24 mouse cellular contexts compared by ENCODE assay signal in the genomic region with DNA sequence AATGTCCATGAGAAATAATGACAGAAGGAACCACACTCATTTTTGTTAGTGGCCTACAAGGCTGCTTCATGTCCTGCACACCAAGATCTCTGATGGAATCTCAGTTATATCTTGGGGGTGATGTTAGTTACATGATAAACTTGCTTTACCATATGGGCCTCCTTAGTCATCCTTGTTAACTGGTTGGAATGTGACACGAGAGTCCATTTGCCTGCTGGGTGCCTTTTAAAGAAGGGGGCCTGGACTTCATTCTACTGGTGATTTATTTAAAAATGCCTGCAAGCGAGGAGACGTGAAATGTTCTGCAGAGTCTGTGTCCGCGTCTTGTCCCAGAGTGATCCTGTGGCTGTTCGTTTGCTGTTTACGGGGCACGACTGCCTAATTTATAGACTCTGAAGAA. TPM values are rescaled to one million over a fixed set of nuclear protein-coding genes. Genes with fewer than 3 reads are reported as not detected.
DNase-seq lines count a peak whose midpoint lies in the region; ATAC-seq and TF ChIP-seq lines count a peak whose summit lies in the region.
"Had no signal": no experiment of that assay in that cellular context is flagged by ENCODE, and none has a peak within 500 bp of the region (broad histone marks: within the 10 kb centered on the region; RNA-seq: fewer than 3 reads in every experiment).

No protein-coding gene starts in this region.

- H3K9me3 ChIP-seq in kidney, postnatal 0 days (replicated peaks; ENCODE audit: low read length), result no peaks in the 10 kb centered on the region
- H3K9me3 ChIP-seq in kidney, embryonic 16.5 days (ENCODE audit: low read length), result no peaks in the 10 kb centered on the region
- H3K9me3 ChIP-seq in lung, embryonic 16.5 days (ENCODE audit: control insufficient read depth, low read length), result no peaks in the 10 kb centered on the region
- no peaks in the 10 kb centered on the region for H3K9me3 ChIP-seq in limb, embryonic 12.5 days
- H3K9me3 ChIP-seq: embryonic facial prominence, embryonic 15.5 days; forebrain, embryonic 10.5 days; forebrain, embryonic 15.5 days; heart, embryonic 13.5 days had no signal

- H3K9ac ChIP-seq in kidney, postnatal 0 days (ENCODE audit: low read depth, low read length), result no peak overlapping the region
- no peak overlapping the region for H3K9ac ChIP-seq in kidney, embryonic 16.5 days (replicated peaks; ENCODE audit: low read length)
- no peak overlapping the region for H3K9ac ChIP-seq in lung, embryonic 16.5 days (ENCODE audit: low read length)
- no peak overlapping the region for H3K9ac ChIP-seq in limb, embryonic 12.5 days (replicated peaks)
- H3K9ac ChIP-seq: embryonic facial prominence, embryonic 15.5 days; forebrain, embryonic 15.5 days; heart, embryonic 13.5 days had no signal

- ATAC-seq in kidney, postnatal 0 days (replicated peaks; ENCODE audit: low FRiP score, low read depth), result no peak
- ATAC-seq in kidney, embryonic 16.5 days (ENCODE audit: low FRiP score, low TSS enrichment), result no peak
- peak; percentile 92 for ATAC-seq in lung, embryonic 16.5 days (ENCODE audit: low read depth)
- peak; percentile 56; the same call in 1 of the 2 replicates for ATAC-seq in limb, embryonic 12.5 days (ENCODE audit: insufficient number of reproducible peaks, insufficient read depth, low FRiP score, low TSS enrichment, low read depth)
- ATAC-seq: forebrain, embryonic 15.5 days; hindbrain, embryonic 16.5 days had no signal

- peak; percentile 41 for DNase-seq in kidney, postnatal 0 days (ENCODE audit: low spot score)
- no peak for DNase-seq in lung, adult 18-20 months
- no peak for DNase-seq in adrenal gland, postnatal 4 days (ENCODE audit: low spot score in 2 of 2)
- no peak for DNase-seq in adipocyte (ENCODE audit: low spot score)
- DNase-seq: adrenal gland, adult 2 months; adrenal gland, postnatal 25 days; cerebellum, adult 11 months; cerebellum, adult 8-10 months; cerebellum, postnatal 14 days; embryo, embryonic 11 days; gastrocnemius, adult 2 months; gastrocnemius, postnatal 25 days; heart, postnatal 36 days had no signal

- no peaks in the 10 kb centered on the region for H3K27me3 ChIP-seq in kidney, postnatal 0 days (ENCODE audit: insufficient read depth, low read length)
- no peaks in the 10 kb centered on the region for H3K27me3 ChIP-seq in kidney, embryonic 16.5 days (ENCODE audit: insufficient read depth, low read length)
- H3K27me3 ChIP-seq in lung, embryonic 16.5 days (ENCODE audit: control insufficient read depth, insufficient read depth, low read depth, low read length), result no peaks in the 10 kb centered on the region
- H3K27me3 ChIP-seq in limb, embryonic 12.5 days, result peaks cover 53% of the 10 kb centered on the region
- H3K27me3 ChIP-seq: embryonic facial prominence, embryonic 15.5 days; forebrain, embryonic 15.5 days; heart, embryonic 13.5 days had no signal

- WGBS in kidney, postnatal 0 days, result 26% methylated on average over 8 of the region's 8 CpGs
- WGBS in kidney, embryonic 16.5 days, result 23% methylated on average over 8 of the region's 8 CpGs
- WGBS in lung, embryonic 16.5 days, result 56% methylated on average over 8 of the region's 8 CpGs
- 7% methylated on average over 8 of the region's 8 CpGs for WGBS in limb, embryonic 12.5 days

- TF ChIP-seq CTCF in kidney, postnatal 0 days (IDR thresholded peaks at IDR 0.05; ENCODE audit: low read depth), result no peak

- H3K4me2 ChIP-seq in kidney, postnatal 0 days (ENCODE audit: low read length), result no peak overlapping the region
- no peak overlapping the region for H3K4me2 ChIP-seq in kidney, embryonic 16.5 days (replicated peaks; ENCODE audit: low read depth, low read length)
- H3K4me2 ChIP-seq in lung, embryonic 16.5 days (ENCODE audit: low read depth, low read length), result no peak overlapping the region
- H3K4me2 ChIP-seq in limb, embryonic 12.5 days, result 0 out of 2 replicates have a peak overlapping the region, but pooled peaks have one; percentile 20
- H3K4me2 ChIP-seq: embryonic facial prominence, embryonic 15.5 days; forebrain, embryonic 15.5 days; heart, embryonic 13.5 days had no signal

- no peak overlapping the region for H3K27ac ChIP-seq in kidney, postnatal 0 days
- H3K27ac ChIP-seq in kidney, embryonic 16.5 days (ENCODE audit: low read length), result no peak overlapping the region
- no peak overlapping the region for H3K27ac ChIP-seq in lung, embryonic 16.5 days (ENCODE audit: low read length)
- no peak overlapping the region for H3K27ac ChIP-seq in limb, embryonic 12.5 days
- H3K27ac ChIP-seq: embryonic facial prominence, embryonic 15.5 days; forebrain, embryonic 10.5 days; forebrain, embryonic 15.5 days; gastrocnemius, adult 2 months; heart, embryonic 13.5 days had no signal

- H3K4me1 ChIP-seq in kidney, postnatal 0 days (replicated peaks; ENCODE audit: insufficient read depth, low read length), result no peaks in the 10 kb centered on the region
- no peaks in the 10 kb centered on the region for H3K4me1 ChIP-seq in kidney, embryonic 16.5 days (ENCODE audit: insufficient read depth, low read length)
- no peaks in the 10 kb centered on the region for H3K4me1 ChIP-seq in lung, embryonic 16.5 days (replicated peaks; ENCODE audit: control insufficient read depth, insufficient read depth, low read length)
- H3K4me1 ChIP-seq in limb, embryonic 12.5 days (replicated peaks), result peaks cover 12% of the 10 kb centered on the region; the same call in 1 of the 2 replicates
- H3K4me1 ChIP-seq: embryonic facial prominence, embryonic 15.5 days; forebrain, embryonic 10.5 days; forebrain, embryonic 15.5 days; heart, embryonic 13.5 days had no signal

- H3K4me3 ChIP-seq in kidney, postnatal 0 days (replicated peaks; ENCODE audit: low read depth, low read length), result no peak overlapping the region
- no peak overlapping the region for H3K4me3 ChIP-seq in kidney, embryonic 16.5 days (ENCODE audit: low read length)
- H3K4me3 ChIP-seq in lung, embryonic 16.5 days (ENCODE audit: low read length), result no peak overlapping the region
- H3K4me3 ChIP-seq in limb, embryonic 12.5 days (replicated peaks), result no peak overlapping the region
- H3K4me3 ChIP-seq: embryonic facial prominence, embryonic 15.5 days; erythroblast, embryonic 14.5 days; forebrain, embryonic 10.5 days; forebrain, embryonic 15.5 days; gastrocnemius, adult 2 months; heart, embryonic 13.5 days had no signal

- no peaks in the 10 kb centered on the region for H3K36me3 ChIP-seq in kidney, postnatal 0 days (ENCODE audit: insufficient read depth, low read length)
- H3K36me3 ChIP-seq in kidney, embryonic 16.5 days (ENCODE audit: insufficient read depth, low read length), result no peaks in the 10 kb centered on the region
- no peaks in the 10 kb centered on the region for H3K36me3 ChIP-seq in lung, embryonic 16.5 days (ENCODE audit: control insufficient read depth, insufficient read depth, low read length)
- H3K36me3 ChIP-seq in limb, embryonic 12.5 days, result no peaks in the 10 kb centered on the region
- H3K36me3 ChIP-seq: embryonic facial prominence, embryonic 15.5 days; forebrain, embryonic 10.5 days; forebrain, embryonic 15.5 days; heart, embryonic 13.5 days had no signal

RNA-seq across cellular contexts. Expression of a gene that starts 55.1 kb away (rescaled TPM):
- polyA plus RNA-seq in kidney, postnatal 0 days (2015; fragmentation: Nextera tagmentation; extraction: Ambion mirVana), result 6.3 and 7.0 TPM in 2 replicates
- polyA plus RNA-seq in kidney, embryonic 16.5 days (2015; fragmentation: Nextera tagmentation; extraction: Ambion mirVana), result 8.6 and 8.7 TPM in 2 replicates
- 7.0 and 8.2 TPM in 2 replicates for polyA plus RNA-seq in lung, embryonic 16.5 days (2015; fragmentation: Nextera tagmentation; extraction: Ambion mirVana)
- polyA plus RNA-seq in limb, embryonic 12.5 days (2016; fragmentation: Nextera tagmentation; extraction: Ambion mirVana), result 10.8 and 14.1 TPM in 2 replicates
- total RNA-seq in adrenal gland, postnatal 4 days (2021), result 10 to 100 TPM; 22.8 to 23.0 TPM
- total RNA-seq: common myeloid progenitor, adult 5-6 weeks; granulocyte monocyte progenitor cell, adult 5-6 weeks had no signal
- polyA plus RNA-seq: erythroblast, embryonic 14.5 days had no signal

Comparison
In these comparisons a context has a peak if more than half of its experiments do, and no peak if none do; other contexts are left out.
1. ATAC-seq: peak in lung, embryonic 16.5 days (single experiment) and limb, embryonic 12.5 days (single experiment); none in kidney, postnatal 0 days (single experiment) and kidney, embryonic 16.5 days (single experiment).